26 mouse cellular contexts compared by ENCODE assay signal in genomic region chr8:104123080-104123657, GRCm38 (mm10). TPM values are rescaled to one million over a fixed set of nuclear protein-coding genes. Genes with fewer than 3 reads are reported as not detected.
DNase-seq lines count a peak whose midpoint lies in the region; ATAC-seq lines count a peak whose summit lies in the region.
"Had no signal": no experiment of that assay in that cellular context is flagged by ENCODE, and none has a peak within 500 bp of the region (broad histone marks: within the 10 kb centered on the region; RNA-seq: fewer than 3 reads in every experiment).

No protein-coding gene starts in this region.

- 62% methylated on average over 2 of the region's 2 CpGs for WGBS in kidney, embryonic 14.5 days
- 56% methylated on average over 2 of the region's 2 CpGs for WGBS in kidney, embryonic 16.5 days

- H3K27me3 ChIP-seq in kidney, embryonic 14.5 days (ENCODE audit: control insufficient read depth, insufficient read depth, low read length): no peaks in the 10 kb centered on the region
- no peaks in the 10 kb centered on the region for H3K27me3 ChIP-seq in kidney, embryonic 16.5 days (ENCODE audit: insufficient read depth, low read length)
- H3K27me3 ChIP-seq: CH12.LX; embryonic facial prominence, embryonic 12.5 days; forebrain, embryonic 13.5 days; forebrain, embryonic 15.5 days; Patski had no signal

- no peaks in the 10 kb centered on the region for H3K36me3 ChIP-seq in kidney, embryonic 14.5 days (ENCODE audit: control insufficient read depth, insufficient read depth, low read length)
- no peaks in the 10 kb centered on the region for H3K36me3 ChIP-seq in kidney, embryonic 16.5 days (ENCODE audit: insufficient read depth, low read length)
- H3K36me3 ChIP-seq: embryonic facial prominence, embryonic 10.5 days; embryonic facial prominence, embryonic 12.5 days; forebrain, embryonic 15.5 days; G1E had no signal

- H3K4me2 ChIP-seq in kidney, embryonic 14.5 days (replicated peaks; ENCODE audit: low read depth, low read length): no peak overlapping the region
- H3K4me2 ChIP-seq in kidney, embryonic 16.5 days (replicated peaks; ENCODE audit: low read depth, low read length): no peak overlapping the region
- H3K4me2 ChIP-seq: embryonic facial prominence, embryonic 12.5 days; forebrain, embryonic 13.5 days; forebrain, embryonic 15.5 days had no signal

- H3K4me3 ChIP-seq in kidney, embryonic 14.5 days (ENCODE audit: low read length): no peak overlapping the region
- H3K4me3 ChIP-seq in kidney, embryonic 16.5 days (ENCODE audit: low read length): no peak overlapping the region
- H3K4me3 ChIP-seq: embryonic facial prominence, embryonic 10.5 days; embryonic facial prominence, embryonic 12.5 days; forebrain, embryonic 13.5 days; forebrain, embryonic 15.5 days had no signal

- no peak for ATAC-seq in cerebellum, adult (ENCODE audit: insufficient number of reproducible peaks, low FRiP score, low TSS enrichment)
- peak; percentile 72 for ATAC-seq in kidney, embryonic 14.5 days (ENCODE audit: low FRiP score, low TSS enrichment)
- ATAC-seq in kidney, embryonic 16.5 days (ENCODE audit: low FRiP score, low TSS enrichment): peak; percentile 70; the same call in 1 of the 2 replicates
- ATAC-seq: activated CD4-positive, CD25-positive, alpha-beta regulatory T cell, adult 4 months; CD4-positive, CD25-positive, alpha-beta regulatory T cell, adult 4 months; forebrain, embryonic 13.5 days; forebrain, embryonic 15.5 days; Patski had no signal

- H3K4me1 ChIP-seq in kidney, embryonic 14.5 days (ENCODE audit: control insufficient read depth, insufficient read depth, low read length): no peaks in the 10 kb centered on the region
- H3K4me1 ChIP-seq in kidney, embryonic 16.5 days (ENCODE audit: insufficient read depth, low read length): no peaks in the 10 kb centered on the region
- H3K4me1 ChIP-seq: embryonic facial prominence, embryonic 10.5 days; embryonic facial prominence, embryonic 12.5 days; forebrain, embryonic 13.5 days had no signal

- no peaks in the 10 kb centered on the region for H3K9me3 ChIP-seq in kidney, embryonic 14.5 days (ENCODE audit: control insufficient read depth, low read length)
- H3K9me3 ChIP-seq in kidney, embryonic 16.5 days (ENCODE audit: low read length): no peaks in the 10 kb centered on the region
- H3K9me3 ChIP-seq: embryonic facial prominence, embryonic 10.5 days; embryonic facial prominence, embryonic 12.5 days; forebrain, embryonic 13.5 days; forebrain, embryonic 15.5 days had no signal

- no peak overlapping the region for H3K27ac ChIP-seq in kidney, embryonic 14.5 days (ENCODE audit: low read depth, low read length)
- no peak overlapping the region for H3K27ac ChIP-seq in kidney, embryonic 16.5 days (ENCODE audit: low read length)
- H3K27ac ChIP-seq: embryonic facial prominence, embryonic 10.5 days; embryonic facial prominence, embryonic 12.5 days; forebrain, embryonic 13.5 days; forebrain, embryonic 15.5 days had no signal

- peak; percentile 36 to 58 for DNase-seq in cerebellum, postnatal 10 days
- DNase-seq in kidney, postnatal 14 days: no peak
- DNase-seq in kidney, postnatal 25 days: no peak
- peak; percentile 26 for DNase-seq in left cerebral cortex, postnatal 4 days
- DNase-seq in left cerebral cortex, adult 18-20 months (ENCODE audit: low spot score in 2 of 2): no peak
- DNase-seq: adrenal gland, adult 8-10 months; adrenal gland, postnatal 14 days; adrenal gland, postnatal 36 days; B cell, adult 2 months; cerebellum, adult 11 months; cerebellum, adult 18-20 months; cerebellum, adult 8-10 months; cerebellum, adult 9-11 months; cerebellum, postnatal 25 days had no signal

- intact Hi-C loops in left cerebral cortex, postnatal 4 days (cut with DNase I): no loop called here

- no peak overlapping the region for H3K9ac ChIP-seq in kidney, embryonic 14.5 days (ENCODE audit: low read depth, low read length)
- H3K9ac ChIP-seq in kidney, embryonic 16.5 days (replicated peaks; ENCODE audit: low read length): no peak overlapping the region
- H3K9ac ChIP-seq: embryonic facial prominence, embryonic 12.5 days; forebrain, embryonic 13.5 days; forebrain, embryonic 15.5 days had no signal

RNA-seq across cellular contexts. Expression of gene Cdh5, which starts 21.7 kb away (rescaled TPM):
- 31.8 and 36.8 TPM in 2 replicates for polyA plus RNA-seq in kidney, embryonic 14.5 days (2014; fragmentation: Nextera tagmentation; extraction: Ambion mirVana)
- 38.1 and 42.2 TPM in 2 replicates for polyA plus RNA-seq in kidney, embryonic 16.5 days (2015; fragmentation: Nextera tagmentation; extraction: Ambion mirVana)
- total RNA-seq in left cerebral cortex, postnatal 4 days (2021): 10 to 100 TPM; 21.8 to 24.4 TPM
- total RNA-seq in left cerebral cortex, adult 18-20 months (2021): 10 to 100 TPM; 10.7 to 12.4 TPM
- polyA plus RNA-seq: CD4-positive, CD25-positive, alpha-beta regulatory T cell, adult 4 months; G1E; Patski had no signal

RNA-seq across cellular contexts. Expression of gene Bean1, which starts 47.1 kb away (rescaled TPM):
- polyA plus RNA-seq in kidney, embryonic 14.5 days (2014; fragmentation: Nextera tagmentation; extraction: Ambion mirVana): 2.1 and 3.3 TPM in 2 replicates
- polyA plus RNA-seq in kidney, embryonic 16.5 days (2015; fragmentation: Nextera tagmentation; extraction: Ambion mirVana): 2.3 and 2.5 TPM in 2 replicates
- 10 to 100 TPM; 31.3 to 34.5 TPM for total RNA-seq in left cerebral cortex, postnatal 4 days (2021)
- 10 to 100 TPM; 11.6 to 12.5 TPM for total RNA-seq in left cerebral cortex, adult 18-20 months (2021)
- total RNA-seq: CH12.LX, G1E had no signal
- polyA plus RNA-seq: activated CD4-positive, CD25-positive, alpha-beta regulatory T cell, adult 4 months; CD4-positive, CD25-positive, alpha-beta regulatory T cell, adult 4 months; G1E; Patski had no signal

Comparison
In these comparisons a context has a peak if more than half of its experiments do, and no peak if none do; other contexts are left out.
1. DNase-seq: peak in cerebellum, postnatal 10 days (2 of 2) and left cerebral cortex, postnatal 4 days (single experiment); none in kidney, postnatal 14 days (single experiment), kidney, postnatal 25 days (0 of 2) and left cerebral cortex, adult 18-20 months (0 of 2).